Comparison of ENCODE assay signal across 8 mouse cellular contexts in genomic region chr1:171411492-171411941, GRCm38 (mm10). TPM values are rescaled to one million over a fixed set of nuclear protein-coding genes. Genes with fewer than 3 reads are reported as not detected.
DNase-seq lines count a peak whose midpoint lies in the region; ATAC-seq and TF ChIP-seq lines count a peak whose summit lies in the region.

No protein-coding gene starts in this region.

- peak overlapping the region; percentile 67 for H3K4me2 ChIP-seq in kidney, embryonic 16.5 days (replicated peaks; ENCODE audit: low read depth, low read length)
- H3K4me2 ChIP-seq in hindbrain, embryonic 16.5 days (ENCODE audit: low read length) = peak overlapping the region; percentile 72
- H3K4me2 ChIP-seq in midbrain, embryonic 14.5 days (ENCODE audit: low read length) = peak overlapping the region; percentile 52

- H3K27ac ChIP-seq in kidney, embryonic 16.5 days (ENCODE audit: low read length) = peak overlapping the region; percentile 97
- peak overlapping the region; percentile 95 for H3K27ac ChIP-seq in cortical plate, adult 2 months (ENCODE audit: insufficient read depth, low read length)
- H3K27ac ChIP-seq in hindbrain, embryonic 16.5 days (ENCODE audit: low read depth, low read length) = peak overlapping the region; percentile 93
- H3K27ac ChIP-seq in midbrain, embryonic 14.5 days (replicated peaks; ENCODE audit: low read depth, low read length) = peak overlapping the region; percentile 95

- peaks cover 15% of the 10 kb centered on the region for H3K36me3 ChIP-seq in kidney, embryonic 16.5 days (ENCODE audit: insufficient read depth, low read length)
- H3K36me3 ChIP-seq in hindbrain, embryonic 16.5 days (ENCODE audit: control insufficient read depth, insufficient read depth, low read length) = peaks cover 11% of the 10 kb centered on the region
- H3K36me3 ChIP-seq in midbrain, embryonic 14.5 days (ENCODE audit: control insufficient read depth, insufficient read depth, low read length) = peaks cover 20% of the 10 kb centered on the region

- 0% methylated on average over 39 of the region's 39 CpGs for WGBS in kidney, embryonic 16.5 days
- WGBS in hindbrain, embryonic 16.5 days = under 1% methylated on average over 31 of the region's 39 CpGs
- WGBS in midbrain, embryonic 14.5 days = under 1% methylated on average over 38 of the region's 39 CpGs

- TF ChIP-seq POLR2A in cortical plate, adult 2 months (IDR thresholded peaks at IDR 0.05; ENCODE audit: extremely low read depth, insufficient read depth, low read length) = no peak

- peak; percentile 79 for ATAC-seq in kidney, embryonic 16.5 days (ENCODE audit: low FRiP score, low TSS enrichment)
- ATAC-seq in hindbrain, embryonic 16.5 days = peak; percentile 88
- peak; percentile 78 for ATAC-seq in midbrain, embryonic 14.5 days (ENCODE audit: low FRiP score, low TSS enrichment)

- H3K27me3 ChIP-seq in kidney, embryonic 16.5 days (ENCODE audit: insufficient read depth, low read length) = no peaks in the 10 kb centered on the region; the same call in 1 of the 2 replicates
- H3K27me3 ChIP-seq in hindbrain, embryonic 16.5 days (replicated peaks; ENCODE audit: control insufficient read depth, insufficient read depth, low read length) = peaks cover 9% of the 10 kb centered on the region
- no peaks in the 10 kb centered on the region for H3K27me3 ChIP-seq in midbrain, embryonic 14.5 days (ENCODE audit: control insufficient read depth, insufficient read depth, low read length)

- peak overlapping the region; percentile 97 for H3K4me3 ChIP-seq in kidney, embryonic 16.5 days (ENCODE audit: low read length)
- peak overlapping the region; percentile 89 for H3K4me3 ChIP-seq in cortical plate, adult 2 months (ENCODE audit: insufficient read depth, low read length)
- peak overlapping the region; percentile 95 for H3K4me3 ChIP-seq in hindbrain, embryonic 16.5 days (ENCODE audit: low read length)
- H3K4me3 ChIP-seq in midbrain, embryonic 14.5 days (replicated peaks; ENCODE audit: low read depth, low read length) = peak overlapping the region; percentile 99

- peaks cover 11% of the 10 kb centered on the region for H3K4me1 ChIP-seq in kidney, embryonic 16.5 days (ENCODE audit: insufficient read depth, low read length)
- no peaks in the 10 kb centered on the region; the same call in 1 of the 2 replicates for H3K4me1 ChIP-seq in cortical plate, adult 2 months (ENCODE audit: control insufficient read depth, insufficient read depth, low read length)
- H3K4me1 ChIP-seq in hindbrain, embryonic 16.5 days (ENCODE audit: control insufficient read depth, insufficient read depth, low read depth, low read length) = peaks cover 18% of the 10 kb centered on the region
- peaks cover 16% of the 10 kb centered on the region for H3K4me1 ChIP-seq in midbrain, embryonic 14.5 days (ENCODE audit: control insufficient read depth, insufficient read depth, low read length)

- peak overlapping the region; percentile 98 for H3K9ac ChIP-seq in kidney, embryonic 16.5 days (replicated peaks; ENCODE audit: low read length)
- H3K9ac ChIP-seq in hindbrain, embryonic 16.5 days (ENCODE audit: low read depth, low read length) = peak overlapping the region; percentile 93
- peak overlapping the region; percentile 98 for H3K9ac ChIP-seq in midbrain, embryonic 14.5 days (replicated peaks; ENCODE audit: low read length)

- no peak for DNase-seq in kidney, adult 18-20 months
- DNase-seq in midbrain, embryonic 14.5 days = no peak
- no peak for DNase-seq in layer of hippocampus, postnatal 10 days (ENCODE audit: low spot score in 2 of 2)
- no peak for DNase-seq in gastrocnemius, postnatal 10 days
- no peak for DNase-seq in cerebellum, adult 8-10 months

- no peaks in the 10 kb centered on the region for H3K9me3 ChIP-seq in kidney, embryonic 16.5 days (ENCODE audit: low read length)
- H3K9me3 ChIP-seq in hindbrain, embryonic 16.5 days (ENCODE audit: control insufficient read depth, low read length) = no peaks in the 10 kb centered on the region
- H3K9me3 ChIP-seq in midbrain, embryonic 14.5 days (ENCODE audit: control insufficient read depth, low read length) = no peaks in the 10 kb centered on the region

- no peak for TF ChIP-seq CTCF in cortical plate, adult 2 months (IDR thresholded peaks at IDR 0.05; ENCODE audit: extremely low read depth, insufficient read depth, low read length)

RNA-seq across cellular contexts. Expression of gene Usf1, which starts 0.4 kb away (rescaled TPM):
- polyA plus RNA-seq in kidney, embryonic 16.5 days (2015; fragmentation: Nextera tagmentation; extraction: Ambion mirVana) = 84.8 and 90.9 TPM in 2 replicates
- polyA plus RNA-seq in cortical plate, adult 2 months (2012; rRNA removed) = 99.2 and 102 TPM in 2 replicates
- polyA plus RNA-seq in hindbrain, embryonic 16.5 days (2015; fragmentation: Nextera tagmentation; extraction: Ambion mirVana) = 150 and 170 TPM in 2 replicates
- polyA plus RNA-seq in midbrain, embryonic 14.5 days (2014; fragmentation: Nextera tagmentation; extraction: Ambion mirVana) = 207 and 236 TPM in 2 replicates
- 100 to 1,000 TPM; 114 to 121 TPM for total RNA-seq in layer of hippocampus, postnatal 10 days (2021)
- 10 to 100 TPM; 31.5 to 32.4 TPM for total RNA-seq in gastrocnemius, postnatal 10 days (2021)

RNA-seq across cellular contexts. Expression of gene Tstd1, which starts 7.2 kb away (rescaled TPM):
- polyA plus RNA-seq in kidney, embryonic 16.5 days (2015; fragmentation: Nextera tagmentation; extraction: Ambion mirVana) = 6.6 and 7.0 TPM in 2 replicates
- polyA plus RNA-seq in cortical plate, adult 2 months (2012; rRNA removed) = 2.1 TPM in 2 replicates
- 6.3 and 7.0 TPM in 2 replicates for polyA plus RNA-seq in hindbrain, embryonic 16.5 days (2015; fragmentation: Nextera tagmentation; extraction: Ambion mirVana)
- 5.7 and 6.2 TPM in 2 replicates for polyA plus RNA-seq in midbrain, embryonic 14.5 days (2014; fragmentation: Nextera tagmentation; extraction: Ambion mirVana)
- 1 to 10 TPM; 2.1 to 3.5 TPM for total RNA-seq in layer of hippocampus, postnatal 10 days (2021)
- total RNA-seq in gastrocnemius, postnatal 10 days (2021) = under 1 TPM; 0.82 to 0.90 TPM

RNA-seq across cellular contexts. Expression of gene Arhgap30, which starts 22.8 kb away (rescaled TPM):
- polyA plus RNA-seq in kidney, embryonic 16.5 days (2015; fragmentation: Nextera tagmentation; extraction: Ambion mirVana) = 1.1 and 1.6 TPM in 2 replicates
- 1.6 and 2.1 TPM in 2 replicates for polyA plus RNA-seq in cortical plate, adult 2 months (2012; rRNA removed)
- 0.73 and 0.79 TPM in 2 replicates for polyA plus RNA-seq in hindbrain, embryonic 16.5 days (2015; fragmentation: Nextera tagmentation; extraction: Ambion mirVana)
- 0.09 and 0.42 TPM in 2 replicates for polyA plus RNA-seq in midbrain, embryonic 14.5 days (2014; fragmentation: Nextera tagmentation; extraction: Ambion mirVana)
- total RNA-seq in layer of hippocampus, postnatal 10 days (2021) = 1 to 10 TPM; 1.9 to 2.1 TPM
- 1 to 10 TPM; 1.7 to 2.3 TPM for total RNA-seq in gastrocnemius, postnatal 10 days (2021)

RNA-seq across cellular contexts. Expression of gene F11r, which starts 25.8 kb away (rescaled TPM):
- 156 and 167 TPM in 2 replicates for polyA plus RNA-seq in kidney, embryonic 16.5 days (2015; fragmentation: Nextera tagmentation; extraction: Ambion mirVana)
- 8.0 and 9.0 TPM in 2 replicates for polyA plus RNA-seq in cortical plate, adult 2 months (2012; rRNA removed)
- 14.1 and 15.6 TPM in 2 replicates for polyA plus RNA-seq in hindbrain, embryonic 16.5 days (2015; fragmentation: Nextera tagmentation; extraction: Ambion mirVana)
- polyA plus RNA-seq in midbrain, embryonic 14.5 days (2014; fragmentation: Nextera tagmentation; extraction: Ambion mirVana) = 3.3 and 8.1 TPM in 2 replicates
- total RNA-seq in layer of hippocampus, postnatal 10 days (2021) = 1 to 10 TPM; 5.5 to 7.8 TPM
- total RNA-seq in gastrocnemius, postnatal 10 days (2021) = 10 to 100 TPM; 13.9 to 15.0 TPM

RNA-seq across cellular contexts. Expression of gene Nectin4, which starts 41.6 kb away (rescaled TPM):
- polyA plus RNA-seq in kidney, embryonic 16.5 days (2015; fragmentation: Nextera tagmentation; extraction: Ambion mirVana) = 4.7 and 4.8 TPM in 2 replicates
- 3.2 and 3.8 TPM in 2 replicates for polyA plus RNA-seq in cortical plate, adult 2 months (2012; rRNA removed)
- polyA plus RNA-seq in hindbrain, embryonic 16.5 days (2015; fragmentation: Nextera tagmentation; extraction: Ambion mirVana) = 4.1 and 4.7 TPM in 2 replicates
- polyA plus RNA-seq in midbrain, embryonic 14.5 days (2014; fragmentation: Nextera tagmentation; extraction: Ambion mirVana) = 1.4 and 1.6 TPM in 2 replicates
- 1 to 10 TPM; 1.8 to 1.9 TPM for total RNA-seq in layer of hippocampus, postnatal 10 days (2021)
- under 1 TPM; 0.07 to 0.20 TPM for total RNA-seq in gastrocnemius, postnatal 10 days (2021)
